ENCODE assay signal across 7 mouse cellular contexts in the genomic region with DNA sequence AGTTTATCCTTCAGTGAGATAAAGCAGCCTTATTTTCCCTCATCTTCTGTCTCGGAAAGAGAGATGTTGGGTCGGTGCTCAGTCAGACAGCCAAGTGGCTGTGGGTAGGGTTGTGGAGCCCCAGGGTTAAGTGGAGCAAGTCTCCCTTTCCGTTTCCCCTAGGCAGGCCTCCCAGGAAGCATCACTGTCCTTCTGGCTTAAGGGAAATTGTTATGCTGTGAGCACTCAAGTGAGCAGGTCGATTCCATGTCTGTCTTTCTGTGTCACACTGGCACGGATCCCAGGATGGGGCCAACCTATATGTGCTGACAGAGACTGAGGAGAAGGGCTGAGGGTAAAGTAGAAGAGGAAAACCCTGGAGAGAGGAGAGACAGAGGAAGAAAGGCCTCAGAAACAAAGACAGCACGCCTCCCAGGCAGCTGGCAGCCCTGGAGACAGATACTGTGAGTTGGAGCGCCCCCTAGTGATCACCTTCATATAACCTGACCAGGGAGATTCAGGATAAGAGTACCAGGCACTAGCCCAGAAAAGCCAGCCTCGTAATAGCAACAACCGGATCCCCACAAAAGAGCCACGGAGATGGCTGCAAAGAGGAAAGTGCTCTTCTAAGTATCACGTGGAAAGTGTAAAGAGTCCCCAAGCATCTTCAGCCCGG. TPM values are rescaled to one million over a fixed set of nuclear protein-coding genes. Genes with fewer than 3 reads are reported as not detected.
DNase-seq lines count a peak whose midpoint lies in the region; ATAC-seq lines count a peak whose summit lies in the region.

No protein-coding gene starts in this region.

- WGBS in embryonic facial prominence, embryonic 11.5 days: 26% methylated on average over 12 of the region's 12 CpGs
- 24% methylated on average over 12 of the region's 12 CpGs for WGBS in midbrain, embryonic 12.5 days

- peak; percentile 74 for ATAC-seq in embryonic facial prominence, embryonic 11.5 days (replicated peaks; ENCODE audit: insufficient number of reproducible peaks, low FRiP score, low TSS enrichment, low read depth)
- ATAC-seq in midbrain, embryonic 12.5 days (ENCODE audit: low FRiP score, low read depth): peak; percentile 91

- no peak overlapping the region for H3K4me2 ChIP-seq in embryonic facial prominence, embryonic 11.5 days (ENCODE audit: low read depth, low read length)
- H3K4me2 ChIP-seq in midbrain, embryonic 12.5 days (replicated peaks): no peak overlapping the region

- intact Hi-C loops in left cerebral cortex, postnatal 4 days (cut with DNase I): loop anchor here (5.0 kb wide), 1 partner anchor 121 kb away; no protein-coding TSS in a partner anchor

- no peaks in the 10 kb centered on the region for H3K27me3 ChIP-seq in embryonic facial prominence, embryonic 11.5 days (ENCODE audit: control insufficient read depth, insufficient read depth, low read length)
- no peaks in the 10 kb centered on the region for H3K27me3 ChIP-seq in midbrain, embryonic 12.5 days

- DNase-seq in adrenal gland, postnatal 36 days: peak; percentile 80 to 88
- DNase-seq in embryonic facial prominence, embryonic 11.5 days (ENCODE audit: low spot score): peak; percentile 96
- peak; percentile 95 for DNase-seq in heart, adult 11 months
- peak; percentile 53 for DNase-seq in kidney, adult 11 months
- peak; percentile 89 for DNase-seq in left cerebral cortex, postnatal 4 days
- peak; percentile 48 for DNase-seq in spleen, adult 12 weeks (ENCODE audit: low spot score)

- 0 out of 2 replicates have a peak overlapping the region, but pooled peaks have one; percentile 1 for H3K27ac ChIP-seq in embryonic facial prominence, embryonic 11.5 days (replicated peaks; ENCODE audit: low read depth, low read length)
- peak overlapping the region; percentile 78 for H3K27ac ChIP-seq in midbrain, embryonic 12.5 days (replicated peaks)

- no peaks in the 10 kb centered on the region for H3K9me3 ChIP-seq in embryonic facial prominence, embryonic 11.5 days (replicated peaks; ENCODE audit: control insufficient read depth, low read length)
- 0 out of 2 replicates have a peak, but pooled peaks cover 3% of the 10 kb centered on the region for H3K9me3 ChIP-seq in midbrain, embryonic 12.5 days

- no peak overlapping the region for H3K4me3 ChIP-seq in embryonic facial prominence, embryonic 11.5 days (ENCODE audit: low read depth, low read length)
- no peak overlapping the region for H3K4me3 ChIP-seq in midbrain, embryonic 12.5 days

- no peaks in the 10 kb centered on the region for H3K4me1 ChIP-seq in embryonic facial prominence, embryonic 11.5 days (ENCODE audit: control insufficient read depth, insufficient read depth, low read length)
- peaks cover 11% of the 10 kb centered on the region for H3K4me1 ChIP-seq in midbrain, embryonic 12.5 days

- no peaks in the 10 kb centered on the region for H3K36me3 ChIP-seq in embryonic facial prominence, embryonic 11.5 days (replicated peaks; ENCODE audit: control insufficient read depth, insufficient read depth, low read depth, low read length)
- H3K36me3 ChIP-seq in midbrain, embryonic 12.5 days: no peaks in the 10 kb centered on the region

- H3K9ac ChIP-seq in embryonic facial prominence, embryonic 11.5 days (replicated peaks; ENCODE audit: low read length): peak overlapping the region; percentile 25
- 0 out of 2 replicates have a peak overlapping the region, but pooled peaks have one; percentile 34 for H3K9ac ChIP-seq in midbrain, embryonic 12.5 days (replicated peaks)

RNA-seq across cellular contexts. Expression of a gene that starts 11.6 kb away (rescaled TPM):
- total RNA-seq in adrenal gland, postnatal 36 days (2021): not detected
- not detected in 2 replicates for polyA plus RNA-seq in embryonic facial prominence, embryonic 11.5 days (2014; fragmentation: Nextera tagmentation; extraction: Ambion mirVana)
- total RNA-seq in left cerebral cortex, postnatal 4 days (2021): not detected
- polyA plus RNA-seq in midbrain, embryonic 12.5 days (2016; fragmentation: Nextera tagmentation; extraction: Ambion mirVana): not detected in 2 replicates

RNA-seq across cellular contexts. Expression of a gene that starts 26.1 kb away (rescaled TPM):
- 1 to 10 TPM in 1 of 2 experiments, under 1 TPM in 1; 0.36 to 1.0 TPM for total RNA-seq in adrenal gland, postnatal 36 days (2021)
- 6.5 and 7.9 TPM in 2 replicates for polyA plus RNA-seq in embryonic facial prominence, embryonic 11.5 days (2014; fragmentation: Nextera tagmentation; extraction: Ambion mirVana)
- 1 to 10 TPM; 1.7 to 2.2 TPM for total RNA-seq in left cerebral cortex, postnatal 4 days (2021)
- polyA plus RNA-seq in midbrain, embryonic 12.5 days (2016; fragmentation: Nextera tagmentation; extraction: Ambion mirVana): 8.4 and 9.3 TPM in 2 replicates
